Mouse (Mus musculus) limb, embryonic 11.5 days (tissue): ENCODE data around the gene Aebp1. TPM values are rescaled to one million over a fixed set of nuclear protein-coding genes. Genes with fewer than 3 reads are reported as not detected.
A peak's percentile ranks its signal among the peaks of the same experiment; 100 is the strongest.
"Not testable (repeated sequence)": the region's sequence is repeated elsewhere in the genome, so short reads cannot be mapped to it uniquely, and the experiment has no call there.

Experiments
- ATAC-seq: fragments of 200-750 bp; cut with Nextera tagmentation; 2 replicates; pipeline ENCODE4 v1.8.0; 2017; ENCODE audit warnings: low read depth; ENCODE audit not compliant: insufficient number of reproducible peaks, low FRiP score, low TSS enrichment
- DNase-seq: peaks from one replicate; pipeline ENCODE4 v3.0.0-alpha.2; 2015; ENCODE audit warnings: low spot score
- H3K27ac ChIP-seq: fragments of 300-500 bp; sonication (generic); replicated peaks from 2 replicates; pipeline ENCODE4 v1.5.1; 2014; ENCODE audit warnings: low read depth, mild to moderate bottlenecking, low read length
- H3K27me3 ChIP-seq: fragments of 300-500 bp; sonication (generic); 2 replicates; pipeline ENCODE4 v1.6.1; 2014; ENCODE audit warnings: mild to moderate bottlenecking, low read length, mixed read lengths; ENCODE audit not compliant: control insufficient read depth, insufficient read depth
- H3K36me3 ChIP-seq: fragments of 300-500 bp; sonication (generic); 2 replicates; pipeline ENCODE4 v1.6.1; 2014; ENCODE audit warnings: mild to moderate bottlenecking, low read length, moderate library complexity, mixed read lengths; ENCODE audit not compliant: control insufficient read depth, insufficient read depth
- H3K4me1 ChIP-seq: fragments of 300-500 bp; sonication (generic); 2 replicates; pipeline ENCODE4 v1.6.1; 2014; ENCODE audit warnings: low read length, mixed read lengths; ENCODE audit not compliant: control insufficient read depth, insufficient read depth
- H3K4me2 ChIP-seq: fragments of 300-500 bp; sonication (generic); 2 replicates; pipeline ENCODE4 v1.6.1; 2014; ENCODE audit warnings: low read depth, mild to moderate bottlenecking, moderate library complexity; ENCODE audit not compliant: severe bottlenecking
- H3K4me3 ChIP-seq: fragments of 300-500 bp; sonication (generic); 2 replicates; pipeline ENCODE4 v1.5.1; 2014; ENCODE audit warnings: low read depth, low read length
- H3K9ac ChIP-seq: fragments of 300-500 bp; sonication (generic); 2 replicates; pipeline ENCODE4 v1.6.1; 2014; ENCODE audit warnings: mild to moderate bottlenecking, low read length
- H3K9me3 ChIP-seq: fragments of 300-500 bp; sonication (generic); 2 replicates; pipeline ENCODE4 v1.6.1; 2016; ENCODE audit warnings: low read length; ENCODE audit not compliant: control insufficient read depth
- WGBS: fragments of 180-500 bp; shearing (Covaris S2); extraction: QIAGEN DNeasy Blood & Tissue Kit; methylation state at CpG from one replicate; pipeline ENCODE4 v1.1.7; 2014; 5-methylcytosine and 5-hydroxymethylcytosine counted together
- polyA plus RNA-seq: library from polyadenylated mRNA; unstranded; fragments of >200 nt; fragmentation: Nextera tagmentation; extraction: Ambion mirVana; gene quantifications from 2 replicates; pipeline ENCODE4 v1.2.1, GENCODE M21; 2014

Gene Aebp1
- polyA plus RNA-seq, 1 experiment from 2014 or later: 5.3 TPM

DNA sequence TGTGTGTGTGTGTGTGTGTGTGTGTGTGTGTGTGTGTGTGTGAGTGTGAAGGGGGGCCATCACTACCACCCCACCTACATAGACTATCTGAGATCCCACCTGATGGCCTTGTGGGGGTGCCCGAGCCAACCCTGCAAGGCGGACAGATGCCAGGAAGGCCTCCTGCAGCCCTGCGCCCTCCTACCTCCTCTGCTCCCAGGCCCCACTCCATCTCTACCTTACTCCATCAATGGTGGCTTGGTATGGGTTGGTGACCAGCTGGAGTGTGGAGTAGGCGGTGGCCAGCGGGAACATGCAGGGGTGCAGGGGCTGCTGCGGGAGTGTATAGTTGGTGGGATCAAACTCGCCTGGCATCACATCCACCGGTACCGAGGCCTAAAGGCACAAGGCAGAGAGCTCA, 11.4 kb downstream of the Aebp1 start:
- H3K4me2 ChIP-seq: no peak overlapping the region
- H3K4me3 ChIP-seq: no peak overlapping the region
- peaks cover 6% of the 10 kb centered on the region for H3K4me1 ChIP-seq
- no peak overlapping the region for H3K9ac ChIP-seq
- DNase-seq (no peak), ATAC-seq (no peak)
- no peak overlapping the region for H3K27ac ChIP-seq
- no peaks in the 10 kb centered on the region for H3K9me3 ChIP-seq
- H3K36me3 ChIP-seq: peaks cover 30% of the 10 kb centered on the region
- WGBS: 98% methylated on average over 9 of the region's 9 CpGs
- no peaks in the 10 kb centered on the region for H3K27me3 ChIP-seq

DNA sequence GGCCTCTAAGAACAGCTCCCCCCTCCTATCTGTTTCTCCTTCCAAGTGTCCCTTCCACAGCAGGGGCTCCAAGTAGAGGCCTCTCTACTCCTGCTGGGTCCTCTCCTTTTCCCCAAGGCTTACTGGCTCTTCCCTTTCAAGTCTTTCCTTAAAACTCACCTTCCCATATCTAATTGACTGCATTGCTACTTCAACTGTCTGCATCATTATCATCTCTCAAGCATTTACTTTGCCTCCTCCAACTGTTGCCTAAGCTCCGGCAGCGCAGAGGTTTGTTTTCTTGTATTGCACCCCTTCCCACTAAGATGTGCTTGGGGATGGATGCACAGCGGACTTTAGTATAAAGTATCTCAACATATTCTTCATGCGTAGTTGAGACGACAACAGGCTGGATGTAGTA, 15.7 kb downstream of the Aebp1 start:
- peak overlapping the region; percentile 61 for H3K4me2 ChIP-seq
- peak overlapping the region; percentile 58 for H3K4me3 ChIP-seq
- DNase-seq (no peak), ATAC-seq (no peak)
- H3K9me3 ChIP-seq: no peaks in the 10 kb centered on the region
- peaks cover 17% of the 10 kb centered on the region for H3K36me3 ChIP-seq
- peaks cover 6% of the 10 kb centered on the region for H3K4me1 ChIP-seq
- no peak overlapping the region for H3K27ac ChIP-seq
- 9% methylated on average over 5 of the region's 5 CpGs for WGBS
- H3K27me3 ChIP-seq: no peaks in the 10 kb centered on the region
- H3K9ac ChIP-seq: peak overlapping the region; percentile 75

DNA sequence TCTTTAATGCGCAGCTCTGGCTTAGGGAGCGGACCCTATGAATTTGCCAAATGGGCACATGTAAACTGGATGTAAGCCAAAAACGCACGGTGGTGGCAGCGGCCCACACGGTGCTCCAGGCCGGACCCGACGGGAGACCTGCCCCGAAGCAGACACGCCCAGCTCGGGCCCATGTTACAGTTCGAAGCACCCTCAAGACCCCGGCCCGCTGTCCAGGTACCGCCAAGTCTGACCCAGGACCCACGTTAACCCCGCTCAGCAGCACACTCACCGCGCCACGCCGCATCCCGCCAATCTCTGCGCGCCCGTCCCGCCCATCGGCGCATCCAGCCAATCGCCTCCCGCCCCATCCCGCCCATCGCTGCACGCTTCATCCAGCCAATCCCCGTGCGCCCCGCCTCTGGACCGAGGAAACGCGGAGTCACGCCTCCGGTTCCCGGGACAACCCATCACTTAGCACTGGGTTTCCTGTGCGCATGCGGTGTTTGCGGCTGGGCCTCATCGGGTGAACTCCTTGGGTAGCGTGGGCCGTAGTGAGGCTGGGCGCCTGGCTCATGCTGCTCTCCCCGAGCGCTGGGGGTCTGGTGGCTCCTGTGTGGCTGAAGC, 16.3 kb downstream of the Aebp1 start, which contains the start of gene Pold2:
Gene Pold2, minus strand, starts transcription at position 372 of the 606 bp plus-strand sequence.
- DNase-seq (peak; percentile 97), ATAC-seq (peak; percentile 95)
- under 1% methylated on average over 52 of the region's 52 CpGs for WGBS
- peaks cover 15% of the 10 kb centered on the region for H3K36me3 ChIP-seq
- no peaks in the 10 kb centered on the region for H3K9me3 ChIP-seq
- peak within 1 kb of the TSS; percentile 61 for H3K4me2 ChIP-seq
- peak within 1 kb of the TSS; percentile 58 for H3K4me3 ChIP-seq
- H3K4me1 ChIP-seq: peaks cover 6% of the 10 kb centered on the region
- peak within 1 kb of the TSS; percentile 75 for H3K9ac ChIP-seq
- H3K27me3 ChIP-seq: no peaks in the 10 kb centered on the region
- H3K27ac ChIP-seq: peak within 1 kb of the TSS; percentile 77

DNA sequence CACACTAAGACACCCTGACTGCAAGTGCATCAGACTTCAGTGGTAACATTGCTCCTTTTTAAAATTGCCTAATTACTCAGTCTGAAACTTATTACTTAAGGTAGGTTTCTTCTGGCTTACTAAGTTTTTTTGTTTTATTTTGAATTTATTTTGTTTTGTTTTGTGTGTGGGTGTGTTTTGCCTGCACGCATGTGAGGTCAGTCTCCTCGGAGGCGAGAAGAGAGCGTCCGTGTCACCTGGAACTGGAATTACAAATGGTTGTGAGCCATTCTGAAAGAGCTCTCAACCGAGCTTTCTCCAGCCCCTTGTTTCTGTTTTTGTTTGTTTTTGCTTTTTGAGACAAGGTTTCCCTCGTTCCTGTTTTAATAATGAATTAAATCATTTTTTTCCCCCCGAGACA, 16.9 kb downstream of the Aebp1 start:
- H3K4me1 ChIP-seq: peaks cover 6% of the 10 kb centered on the region
- peak overlapping the region; percentile 53 for H3K4me2 ChIP-seq
- no peaks in the 10 kb centered on the region for H3K9me3 ChIP-seq
- no peaks in the 10 kb centered on the region for H3K27me3 ChIP-seq
- H3K27ac ChIP-seq: peak overlapping the region; percentile 77
- no peak for DNase-seq
- H3K4me3 ChIP-seq: peak overlapping the region; percentile 58
- 59% methylated on average over 8 of the region's 8 CpGs for WGBS
- peaks cover 12% of the 10 kb centered on the region for H3K36me3 ChIP-seq
- H3K9ac ChIP-seq: peak overlapping the region; percentile 58
- ATAC-seq: no peak

DNA sequence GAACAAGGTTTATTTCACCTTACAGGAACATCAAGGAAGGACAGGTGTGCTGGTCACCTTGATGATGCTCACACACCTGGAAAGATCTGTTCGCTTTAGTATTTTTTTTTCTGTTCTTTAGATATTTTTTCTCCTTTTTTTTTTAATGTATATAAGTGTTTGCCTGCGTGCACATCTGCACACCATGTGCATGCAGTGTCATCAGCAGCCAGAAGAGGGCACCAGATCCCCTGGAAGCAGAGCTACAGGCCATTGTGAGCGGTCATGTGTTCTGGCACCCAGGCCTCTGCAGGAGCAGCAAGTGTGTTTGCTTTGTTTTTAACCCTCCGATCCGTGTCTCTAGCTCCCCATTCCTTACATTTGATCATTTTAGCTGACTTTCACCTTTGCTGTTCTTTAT, 18.2 kb downstream of the Aebp1 start:
- Histone ChIP-seq H3K9me3 (no peaks in the 10 kb centered on the region), H3K9ac (no peak overlapping the region), H3K4me2 (no peak overlapping the region), H3K4me1 (peaks cover 6% of the 10 kb centered on the region), H3K4me3 (no peak overlapping the region), H3K27ac (no peak overlapping the region), H3K36me3 (peaks cover 1% of the 10 kb centered on the region; the same call in 1 of the 2 replicates), H3K27me3 (no peaks in the 10 kb centered on the region)
- DNase-seq: peak; percentile 83
- whole genome bisulfite sequencing: 60% methylated on average over 5 of the region's 5 CpGs
- ATAC-seq: no peak

DNA sequence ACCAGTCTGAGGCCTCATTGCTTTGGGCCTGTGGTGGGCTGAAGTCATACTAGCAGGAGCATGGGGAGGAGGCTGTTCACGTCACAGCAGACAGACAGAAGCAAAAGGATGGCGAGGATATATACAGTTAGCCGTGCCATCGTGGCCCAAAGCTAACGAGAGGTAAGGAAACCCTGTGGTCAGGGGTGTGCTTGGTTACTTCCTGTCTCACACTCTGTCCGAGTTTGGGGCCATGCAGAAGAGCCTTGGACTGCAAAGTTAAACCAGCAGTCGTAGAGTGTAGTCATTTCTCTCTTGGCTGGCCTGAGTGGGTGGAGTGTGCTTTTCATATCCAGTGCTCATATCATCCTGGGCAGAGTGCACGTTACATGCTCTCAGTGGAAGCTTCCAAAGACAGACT, 20.8 kb downstream of the Aebp1 start:
- Histone ChIP-seq H3K4me3 (no peak overlapping the region), H3K4me2 (no peak overlapping the region), H3K27ac (no peak overlapping the region), H3K27me3 (no peaks in the 10 kb centered on the region), H3K9ac (0 out of 2 replicates have a peak overlapping the region, but pooled peaks have one; percentile 4), H3K4me1 (no peaks in the 10 kb centered on the region; the same call in 1 of the 2 replicates), H3K9me3 (no peaks in the 10 kb centered on the region), H3K36me3 (no peaks in the 10 kb centered on the region)
- DNase-seq (no peak), ATAC-seq (no peak)
- WGBS: 73% methylated on average over 8 of the region's 8 CpGs

DNA sequence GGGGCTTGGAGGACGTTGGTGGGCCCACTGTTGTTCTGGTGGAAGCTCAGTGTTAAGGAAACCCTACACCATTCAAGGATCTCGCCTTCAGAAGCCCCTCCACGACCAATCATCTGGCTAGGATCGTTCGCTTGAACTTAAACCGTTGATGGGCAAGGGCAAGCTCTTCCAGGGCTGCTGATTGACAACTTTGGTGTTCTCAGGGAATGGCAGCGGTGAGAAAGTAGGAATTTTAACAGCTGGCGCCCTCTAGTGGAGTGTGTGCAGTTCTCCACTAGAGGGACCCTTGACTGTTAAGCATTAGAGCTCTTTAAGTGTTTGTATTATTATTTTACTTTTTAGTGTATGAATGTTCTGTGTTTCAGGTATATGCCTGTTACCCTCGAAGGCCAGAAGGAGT, 24.4 kb downstream of the Aebp1 start:
- H3K27me3 ChIP-seq: no peaks in the 10 kb centered on the region
- no peak overlapping the region for H3K27ac ChIP-seq
- WGBS: 17% methylated on average over 9 of the region's 9 CpGs
- ATAC-seq: no peak
- H3K9me3 ChIP-seq: no peaks in the 10 kb centered on the region
- peak; percentile 78 for DNase-seq
- H3K4me3 ChIP-seq: no peak overlapping the region
- no peak overlapping the region for H3K4me2 ChIP-seq
- peaks cover 10% of the 10 kb centered on the region; the same call in 1 of the 2 replicates for H3K4me1 ChIP-seq
- H3K36me3 ChIP-seq: no peaks in the 10 kb centered on the region
- no peak overlapping the region for H3K9ac ChIP-seq

DNA sequence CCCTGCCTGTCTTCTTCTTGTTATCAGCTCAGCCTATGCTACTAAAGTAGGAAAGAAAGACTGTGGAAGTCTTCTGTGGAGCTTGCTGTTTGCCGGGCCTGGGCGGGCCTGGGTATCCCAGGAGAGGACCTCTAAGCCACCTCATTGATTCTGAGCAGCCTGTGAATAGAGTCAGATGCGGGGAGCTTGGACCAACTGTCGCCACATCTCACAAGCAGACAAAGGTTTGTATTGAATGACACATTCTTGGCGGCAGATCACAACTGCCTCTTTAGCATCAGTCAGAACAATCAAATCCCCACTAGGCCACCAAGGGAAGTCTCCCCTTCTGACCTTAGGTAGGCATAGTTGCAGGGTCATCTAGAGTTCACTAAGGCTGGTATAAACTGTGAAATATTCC, 25.5 kb downstream of the Aebp1 start:
- WGBS: 70% methylated on average over 5 of the region's 5 CpGs
- H3K9me3 ChIP-seq: no peaks in the 10 kb centered on the region
- no peaks in the 10 kb centered on the region for H3K36me3 ChIP-seq
- peaks cover 10% of the 10 kb centered on the region; the same call in 1 of the 2 replicates for H3K4me1 ChIP-seq
- no peak overlapping the region for H3K9ac ChIP-seq
- H3K4me3 ChIP-seq: no peak overlapping the region
- DNase-seq: no peak
- no peaks in the 10 kb centered on the region for H3K27me3 ChIP-seq
- no peak overlapping the region for H3K4me2 ChIP-seq
- ATAC-seq: no peak
- H3K27ac ChIP-seq: no peak overlapping the region

DNA sequence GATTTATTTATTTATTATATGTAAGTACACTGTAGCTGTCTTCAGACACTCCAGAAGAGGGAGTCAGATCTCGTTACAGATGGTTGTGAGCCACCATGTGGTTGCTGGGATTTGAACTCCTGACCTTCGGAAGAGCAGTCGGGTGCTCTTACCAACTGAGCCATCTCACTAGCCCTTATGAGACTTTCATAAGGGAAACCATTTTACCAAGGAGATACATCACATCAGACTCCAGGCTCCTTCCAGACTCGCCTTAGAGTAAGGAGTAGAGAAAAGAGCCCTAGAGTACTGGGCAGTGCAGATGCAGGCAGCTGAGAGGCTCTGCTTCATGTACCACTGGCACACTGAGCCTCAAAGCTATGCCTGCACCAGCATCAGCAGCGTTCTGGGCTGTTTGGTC, 26.8 kb downstream of the Aebp1 start:
- not testable (repeated sequence) for H3K36me3 ChIP-seq, H3K27ac ChIP-seq, ATAC-seq, H3K4me2 ChIP-seq, H3K27me3 ChIP-seq, H3K9ac ChIP-seq, H3K4me3 ChIP-seq, H3K9me3 ChIP-seq
- WGBS: 37% methylated on average over 5 of the region's 5 CpGs
- peak; percentile 36 for DNase-seq
- peaks cover 10% of the 10 kb centered on the region; the same call in 1 of the 2 replicates for H3K4me1 ChIP-seq
